In the genomic region with DNA sequence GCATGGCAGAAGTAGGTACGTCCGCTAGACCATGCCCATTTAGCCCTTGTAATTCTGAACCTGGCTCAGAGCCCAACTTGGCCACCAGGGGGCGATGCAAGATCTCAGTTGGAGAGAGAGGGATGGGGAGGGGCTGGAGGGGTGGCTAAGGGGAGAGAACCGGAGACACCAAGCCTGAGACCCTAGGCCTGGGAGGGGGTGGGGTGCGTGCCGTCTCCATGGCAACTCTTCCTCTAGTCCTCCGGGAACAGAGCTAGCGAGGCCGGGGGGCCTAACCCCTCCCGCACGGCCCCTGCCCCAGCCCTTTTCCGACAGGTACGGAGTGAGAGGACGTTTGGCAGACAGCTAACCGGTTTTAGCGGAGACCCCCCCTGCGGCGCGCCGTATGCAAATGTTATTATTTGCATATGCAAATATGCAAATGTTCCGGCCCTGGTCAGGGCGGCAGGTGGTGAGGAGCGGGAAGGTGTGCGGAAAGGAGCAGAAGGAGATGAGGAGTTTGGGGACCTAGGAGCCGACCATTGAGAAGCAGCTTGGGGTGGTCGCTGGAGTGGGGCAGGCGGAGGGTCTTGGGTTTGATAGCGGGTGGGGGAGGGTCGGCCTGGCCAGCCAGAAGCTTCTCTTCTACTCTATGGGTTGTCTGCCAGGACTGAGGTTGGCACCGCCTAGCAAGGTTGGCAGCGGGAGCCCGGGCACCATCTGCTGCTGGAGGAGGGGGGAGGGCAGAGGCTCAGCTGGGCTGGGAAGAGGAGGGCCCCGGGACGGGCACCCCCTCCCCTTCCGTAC, we compare ENCODE assay signal across 7 mouse cellular contexts. TPM values are rescaled to one million over a fixed set of nuclear protein-coding genes. Genes with fewer than 3 reads are reported as not detected.
DNase-seq lines count a peak whose midpoint lies in the region; ATAC-seq and TF ChIP-seq lines count a peak whose summit lies in the region.

No protein-coding gene starts in this region.

- peak overlapping the region; percentile 43 for H3K4me3 ChIP-seq in intestine, postnatal 0 days (ENCODE audit: low read depth, low read length)
- peak overlapping the region; percentile 40 for H3K4me3 ChIP-seq in midbrain, embryonic 11.5 days (ENCODE audit: low read depth, low read length)

- H3K27me3 ChIP-seq in intestine, postnatal 0 days (replicated peaks; ENCODE audit: control insufficient read depth, insufficient read depth, low read length) = peaks cover 58% of the 10 kb centered on the region
- peaks cover 50% of the 10 kb centered on the region for H3K27me3 ChIP-seq in midbrain, embryonic 11.5 days (ENCODE audit: control insufficient read depth, insufficient read depth, low read length)

- intact Hi-C loops in left cerebral cortex, postnatal 36 days (cut with DNase I) = loop anchor here (1.0 kb wide), 1 partner anchor 29 kb away; no protein-coding TSS in a partner anchor

- H3K4me1 ChIP-seq in intestine, postnatal 0 days (replicated peaks; ENCODE audit: control insufficient read depth, insufficient read depth, low read length) = peaks cover 13% of the 10 kb centered on the region
- peaks cover 46% of the 10 kb centered on the region for H3K4me1 ChIP-seq in midbrain, embryonic 11.5 days (ENCODE audit: control insufficient read depth, insufficient read depth, low read length)

- ATAC-seq in granulocyte monocyte progenitor cell, adult 5-6 weeks (replicated peaks; ENCODE audit: poor library complexity, severe bottlenecking) = peak; percentile 46
- ATAC-seq in intestine, postnatal 0 days = peak; percentile 31; the same call in 1 of the 2 replicates
- peak; percentile 75 for ATAC-seq in midbrain, embryonic 11.5 days (ENCODE audit: low FRiP score)

- no peak overlapping the region for H3K9ac ChIP-seq in intestine, postnatal 0 days (ENCODE audit: low read depth, low read length)
- peak overlapping the region; percentile 48 for H3K9ac ChIP-seq in midbrain, embryonic 11.5 days (ENCODE audit: low read length)

- peak; percentile 65 for DNase-seq in adrenal gland, adult 8-10 months
- peak; percentile 95 for DNase-seq in embryo, embryonic 11 days
- peak; percentile 71 to 79 for DNase-seq in left cerebral cortex, postnatal 36 days (ENCODE audit: low spot score in 2 of 2)
- DNase-seq in midbrain, embryonic 11.5 days (ENCODE audit: low spot score, missing footprints) = peak; percentile 100
- peak; percentile 95 for DNase-seq in right cerebral cortex, postnatal 4 days

- peak overlapping the region; percentile 81 for H3K4me2 ChIP-seq in intestine, postnatal 0 days (replicated peaks; ENCODE audit: low read depth)
- H3K4me2 ChIP-seq in midbrain, embryonic 11.5 days = peak overlapping the region; percentile 66

- no peaks in the 10 kb centered on the region for H3K36me3 ChIP-seq in intestine, postnatal 0 days (ENCODE audit: control insufficient read depth, insufficient read depth)
- no peaks in the 10 kb centered on the region for H3K36me3 ChIP-seq in midbrain, embryonic 11.5 days (ENCODE audit: control insufficient read depth, insufficient read depth, low read length)

- peak; percentile 91 for TF ChIP-seq CTCF in intestine, postnatal 0 days (IDR thresholded peaks at IDR 0.05; ENCODE audit: low read depth)

- H3K9me3 ChIP-seq in intestine, postnatal 0 days (ENCODE audit: control insufficient read depth) = no peaks in the 10 kb centered on the region
- no peaks in the 10 kb centered on the region for H3K9me3 ChIP-seq in midbrain, embryonic 11.5 days (ENCODE audit: control insufficient read depth, low read length)

- WGBS in intestine, postnatal 0 days = 1% methylated on average over 35 of the region's 35 CpGs
- WGBS in midbrain, embryonic 11.5 days = under 1% methylated on average over 35 of the region's 35 CpGs

- no peak overlapping the region for H3K27ac ChIP-seq in intestine, postnatal 0 days (ENCODE audit: low read depth, low read length)
- H3K27ac ChIP-seq in midbrain, embryonic 11.5 days (ENCODE audit: low read depth, low read length) = peak overlapping the region; percentile 48

RNA-seq across cellular contexts. Expression of a gene that starts 5.5 kb away (rescaled TPM):
- total RNA-seq in adrenal gland, adult 8-10 months (2022) = 10 to 100 TPM; 42.4 to 64.4 (median 50.7) TPM
- 1.2 TPM in 1 of 2 replicates, not detected in the other for total RNA-seq in granulocyte monocyte progenitor cell, adult 5-6 weeks (2014; fragmentation: Nextera tagmentation)
- not detected in 2 replicates for total RNA-seq in granulocyte monocyte progenitor cell, adult 5-6 weeks (2017)
- 19.9 and 21.9 TPM in 2 replicates for polyA plus RNA-seq in intestine, postnatal 0 days (2015; fragmentation: Nextera tagmentation; extraction: Ambion mirVana)
- total RNA-seq in left cerebral cortex, postnatal 36 days (2021) = 1 to 10 TPM; 2.1 to 4.9 TPM
- 3.6 and 5.7 TPM in 2 replicates for polyA plus RNA-seq in midbrain, embryonic 11.5 days (2014; fragmentation: Nextera tagmentation; extraction: Ambion mirVana)

RNA-seq across cellular contexts. Expression of a gene that starts 7.8 kb away (rescaled TPM):
- 1 to 10 TPM in 3 of 4 experiments, under 1 TPM in 1; 0.87 to 4.6 (median 3.7) TPM for total RNA-seq in adrenal gland, adult 8-10 months (2022)
- 0.90 TPM in 1 of 2 replicates, not detected in the other for total RNA-seq in granulocyte monocyte progenitor cell, adult 5-6 weeks (2014; fragmentation: Nextera tagmentation)
- total RNA-seq in granulocyte monocyte progenitor cell, adult 5-6 weeks (2017) = 0.13 and 0.26 TPM in 2 replicates
- 0.17 TPM in 1 of 2 replicates, not detected in the other for polyA plus RNA-seq in intestine, postnatal 0 days (2015; fragmentation: Nextera tagmentation; extraction: Ambion mirVana)
- 1 to 10 TPM; 1.7 to 2.9 TPM for total RNA-seq in left cerebral cortex, postnatal 36 days (2021)
- 0.10 and 0.14 TPM in 2 replicates for polyA plus RNA-seq in midbrain, embryonic 11.5 days (2014; fragmentation: Nextera tagmentation; extraction: Ambion mirVana)

RNA-seq across cellular contexts. Expression of a gene that starts 13.0 kb away (rescaled TPM):
- total RNA-seq in adrenal gland, adult 8-10 months (2022) = 10 to 100 TPM; 45.3 to 56.0 (median 49.8) TPM
- total RNA-seq in granulocyte monocyte progenitor cell, adult 5-6 weeks (2014; fragmentation: Nextera tagmentation) = 126 and 187 TPM in 2 replicates
- 102 and 103 TPM in 2 replicates for total RNA-seq in granulocyte monocyte progenitor cell, adult 5-6 weeks (2017)
- 26.2 and 26.7 TPM in 2 replicates for polyA plus RNA-seq in intestine, postnatal 0 days (2015; fragmentation: Nextera tagmentation; extraction: Ambion mirVana)
- total RNA-seq in left cerebral cortex, postnatal 36 days (2021) = 10 to 100 TPM; 22.8 to 29.9 TPM
- polyA plus RNA-seq in midbrain, embryonic 11.5 days (2014; fragmentation: Nextera tagmentation; extraction: Ambion mirVana) = 68.8 and 74.8 TPM in 2 replicates

RNA-seq across cellular contexts. Expression of a gene that starts 25.1 kb away (rescaled TPM):
- 10 to 100 TPM in 3 of 4 experiments, 1 to 10 TPM in 1; 8.3 to 16.8 (median 13.2) TPM for total RNA-seq in adrenal gland, adult 8-10 months (2022)
- not detected in 2 replicates for total RNA-seq in granulocyte monocyte progenitor cell, adult 5-6 weeks (2014; fragmentation: Nextera tagmentation)
- total RNA-seq in granulocyte monocyte progenitor cell, adult 5-6 weeks (2017) = not detected in 2 replicates
- 2.9 and 4.5 TPM in 2 replicates for polyA plus RNA-seq in intestine, postnatal 0 days (2015; fragmentation: Nextera tagmentation; extraction: Ambion mirVana)
- total RNA-seq in left cerebral cortex, postnatal 36 days (2021) = 1 to 10 TPM; 6.0 to 7.6 TPM
- polyA plus RNA-seq in midbrain, embryonic 11.5 days (2014; fragmentation: Nextera tagmentation; extraction: Ambion mirVana) = 19.5 and 23.6 TPM in 2 replicates

Comparison
In these comparisons a context has a peak if more than half of its experiments do, and no peak if none do; other contexts are left out.
1. RNA of a gene that starts 5.5 kb away (total RNA-seq): 42.4 to 64.4 TPM in adrenal gland, adult 8-10 months; 2.1 to 4.9 TPM in left cerebral cortex, postnatal 36 days and 1.2 TPM in granulocyte monocyte progenitor cell, adult 5-6 weeks; every median in the first group is over 4 times any median in the second.
2. Peak in every context shown above with its lines, with median percentiles within 50 percentile points of each other: DNase-seq and ATAC-seq.